Mouse (Mus musculus) C2C12 (cell line): Measurements from ENCODE around the gene Tubg2. TPM values are rescaled to one million over a fixed set of nuclear protein-coding genes. Genes with fewer than 3 reads are reported as not detected.

Source experiments
- H3K27me3 ChIP-seq: one replicate; pipeline ENCODE4 v1.6.1; 2011; ENCODE audit not compliant: control insufficient read depth, insufficient read depth, insufficient read length
- H3K36me3 ChIP-seq: one replicate; pipeline ENCODE4 v1.6.1; 2011; ENCODE audit not compliant: control insufficient read depth, insufficient read depth
- H3K4me3 ChIP-seq: one replicate; pipeline ENCODE4 v1.5.1; 2011; ENCODE audit warnings: mild to moderate bottlenecking, control low read depth; ENCODE audit not compliant: poor library complexity, insufficient read depth, severe bottlenecking
- H3K79me2 ChIP-seq: one replicate; pipeline ENCODE4 v1.6.1; 2011; ENCODE audit not compliant: control insufficient read depth, insufficient read depth
- H3K79me3 ChIP-seq: one replicate; pipeline ENCODE4 v1.6.1; 2011; ENCODE audit warnings: low read depth, control low read depth
- H3ac ChIP-seq: one replicate; pipeline ENCODE3; 2011; ENCODE audit warnings: low read depth; ENCODE audit not compliant: control insufficient read depth, insufficient read length
- CEBPB ChIP-seq: IDR thresholded peaks from one replicate; pipeline ENCODE4 v1.6.1; 2011; ENCODE audit warnings: low read depth, mild to moderate bottlenecking, control low read depth, moderate library complexity
- CTCF ChIP-seq: IDR thresholded peaks from one replicate; pipeline ENCODE4 v1.5.1; 2011; ENCODE audit not compliant: control insufficient read depth, insufficient read depth, insufficient read length
- FOSL1 ChIP-seq: IDR thresholded peaks from one replicate; pipeline ENCODE4 v1.8.0; 2011; ENCODE audit warnings: mild to moderate bottlenecking, low read length; ENCODE audit not compliant: poor library complexity, insufficient read depth, severe bottlenecking
- MAX ChIP-seq: IDR thresholded peaks from one replicate; pipeline ENCODE4 v1.6.1; 2011; ENCODE audit warnings: mild to moderate bottlenecking, control low read depth
- MYOD1 ChIP-seq: IDR thresholded peaks from one replicate; pipeline ENCODE4 v1.6.1; 2011; ENCODE audit warnings: low read depth; ENCODE audit not compliant: control insufficient read depth, insufficient read length
- MYOG ChIP-seq: IDR thresholded peaks from one replicate; pipeline ENCODE4 v1.6.1; 2011; ENCODE audit not compliant: control insufficient read depth, insufficient read length; ENCODE audit errors: extremely low read depth
- USF1 ChIP-seq: IDR thresholded peaks from one replicate; pipeline ENCODE4 v1.6.1; 2011; ENCODE audit warnings: low read depth, mild to moderate bottlenecking, control low read depth, moderate library complexity
- polyA plus RNA-seq: library from polyadenylated mRNA; unstranded; fragments of >200 nt; fragmentation: generic; extraction: Trizol; gene quantifications from one replicate; pipeline ENCODE4 v1.2.1, GENCODE M21; 2012; ENCODE audit warnings: missing spikeins

The Tubg2 gene
- polyA plus RNA-seq, 1 experiment, result 0.13 TPM

DNA sequence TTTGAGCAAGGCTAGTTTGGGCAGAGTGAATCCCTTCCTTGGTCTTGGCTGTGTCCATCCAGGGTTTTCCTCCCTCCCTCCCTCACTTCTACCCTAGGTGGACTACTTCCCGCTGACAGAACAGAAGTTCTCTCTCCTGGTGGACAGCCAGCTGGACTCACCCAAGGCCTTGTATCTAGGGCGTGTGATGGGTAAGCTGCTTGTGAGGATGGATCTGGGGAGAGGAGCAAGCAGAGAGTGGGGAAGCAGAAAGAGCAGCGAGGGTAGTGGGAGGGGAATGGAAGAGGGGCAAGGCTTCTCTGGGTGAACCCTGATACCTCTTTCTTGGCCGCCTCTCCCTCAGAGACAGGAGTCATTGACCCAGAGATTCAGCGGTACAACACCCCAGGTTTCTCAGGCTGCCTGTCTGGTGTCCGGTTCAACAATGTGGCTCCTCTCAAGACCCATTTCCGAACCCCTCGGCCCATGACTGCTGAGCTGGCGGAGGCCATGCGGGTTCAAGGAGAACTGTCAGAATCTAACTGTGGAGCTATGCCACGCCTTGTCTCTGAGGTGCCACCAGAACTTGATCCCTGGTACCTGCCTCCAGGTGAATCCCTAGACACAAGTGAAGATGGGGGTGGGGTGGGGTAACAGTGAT, 32.6 kb downstream of the Tubg2 start:
- TF ChIP-seq USF1, result no peak
- TF ChIP-seq MAX, result no peak
- TF ChIP-seq MYOD1, result no peak
- TF ChIP-seq CTCF, result no peak
- H3K79me2 ChIP-seq, result no peaks in the 10 kb centered on the region
- no peaks in the 10 kb centered on the region for H3K79me3 ChIP-seq
- H3K27me3 ChIP-seq, result no peaks in the 10 kb centered on the region
- H3K4me3 ChIP-seq, result no peak overlapping the region
- no peaks in the 10 kb centered on the region for H3K36me3 ChIP-seq
- no peak overlapping the region for H3ac ChIP-seq

DNA sequence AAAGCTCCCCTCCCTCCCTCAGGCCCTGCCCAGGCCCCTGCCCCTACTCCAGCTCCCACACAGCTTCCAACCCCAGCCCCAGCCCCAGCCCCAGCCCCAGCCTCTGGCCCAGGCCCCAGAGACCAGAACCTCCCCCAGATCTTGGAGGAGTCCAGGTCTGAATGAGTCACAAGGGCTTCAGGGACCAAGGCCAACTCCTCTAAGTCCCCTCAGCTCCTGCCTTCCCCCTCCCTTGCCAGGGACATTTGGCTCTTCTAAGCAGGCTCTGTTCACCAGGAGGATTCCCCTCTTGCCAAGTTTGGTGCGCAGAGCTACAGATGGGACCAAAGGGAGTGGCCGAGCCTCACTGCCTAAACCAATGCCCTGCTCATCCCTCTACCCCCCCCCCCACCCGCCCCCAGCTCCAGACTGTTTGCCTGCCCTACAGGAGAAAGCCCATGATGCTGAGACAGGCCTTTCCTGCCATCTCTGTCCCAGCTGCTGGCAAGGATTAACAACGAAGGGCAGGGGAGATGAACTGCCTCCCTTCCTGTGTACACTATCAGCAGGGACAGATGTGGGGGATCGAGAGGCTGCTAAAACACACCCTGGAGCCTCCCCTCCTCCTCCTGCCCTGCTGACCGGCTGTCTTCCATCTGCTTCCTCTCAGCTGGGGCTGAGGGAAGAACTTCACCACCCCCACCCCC, 33.9 kb downstream of the Tubg2 start:
- no peaks in the 10 kb centered on the region for H3K79me2 ChIP-seq
- no peaks in the 10 kb centered on the region for H3K27me3 ChIP-seq
- no peak for TF ChIP-seq FOSL1
- no peak for TF ChIP-seq CEBPB
- TF ChIP-seq MYOG, result no peak
- TF ChIP-seq CTCF, result no peak
- TF ChIP-seq MYOD1, result no peak
- TF ChIP-seq MAX, result no peak
- no peak for TF ChIP-seq USF1
- no peaks in the 10 kb centered on the region for H3K79me3 ChIP-seq
- no peak overlapping the region for H3ac ChIP-seq
- H3K36me3 ChIP-seq, result no peaks in the 10 kb centered on the region
- no peak overlapping the region for H3K4me3 ChIP-seq

DNA sequence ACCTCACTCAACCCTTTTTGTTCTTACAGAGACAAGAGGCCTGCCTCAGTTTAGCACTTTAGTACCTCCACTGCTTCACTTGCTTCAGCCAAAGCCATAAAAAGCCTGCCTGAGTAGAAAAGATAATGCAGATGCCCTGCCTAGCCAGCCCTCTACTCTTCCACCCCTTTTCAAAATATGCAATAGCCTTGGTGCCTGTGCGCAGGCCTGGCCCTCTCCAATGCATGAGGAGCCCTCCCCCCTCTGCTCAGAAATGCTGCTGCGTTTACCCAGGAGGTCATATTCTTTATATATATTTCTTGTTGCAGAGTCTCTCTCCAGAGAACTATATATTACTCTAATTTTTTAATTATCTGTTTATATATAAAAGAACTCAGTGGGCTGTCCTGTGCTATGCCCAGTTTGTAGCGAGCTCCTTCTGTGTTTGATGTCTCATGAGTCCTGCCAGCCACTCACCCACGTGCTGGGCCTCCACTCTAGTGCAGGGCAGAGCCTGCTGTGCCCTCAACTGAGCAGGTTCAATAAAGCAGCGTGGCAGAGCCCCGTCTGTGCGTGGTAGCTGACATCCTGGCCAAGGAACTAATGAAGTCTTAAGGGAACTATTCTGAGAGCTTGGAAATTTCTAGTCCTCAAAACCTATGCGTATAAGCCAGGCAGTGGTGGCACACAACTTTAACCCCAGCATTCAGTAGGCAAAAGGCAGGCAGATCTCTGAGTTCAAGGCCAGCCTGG, 34.6 kb downstream of the Tubg2 start:
- Histone ChIP-seq H3K79me2 (no peaks in the 10 kb centered on the region), H3K36me3 (no peaks in the 10 kb centered on the region), H3K27me3 (no peaks in the 10 kb centered on the region), H3K79me3 (no peaks in the 10 kb centered on the region), H3ac (no peak overlapping the region), H3K4me3 (no peak overlapping the region)
- TF ChIP-seq MYOD1 (no peak), USF1 (no peak), FOSL1 (no peak), MAX (no peak), MYOG (no peak), CTCF (no peak), CEBPB (no peak)

- Histone ChIP-seq H3K79me2 (no peaks in the 10 kb centered on the region), H3K4me3 (no peak overlapping the region), H3K79me3 (no peaks in the 10 kb centered on the region), H3ac (no peak overlapping the region), H3K27me3 (no peaks in the 10 kb centered on the region), H3K36me3 (no peaks in the 10 kb centered on the region)
- no peak for TF ChIP-seq CEBPB
Measured at GRCm38 (mm10) chr11:101190913-101191907, 35.5 kb downstream of the Tubg2 start.

GRCm38 (mm10) chr11:101191919-101192470, 36.3 kb downstream of the Tubg2 start:
- H3ac ChIP-seq, result no peak overlapping the region
- TF ChIP-seq CEBPB (no peak), CTCF (no peak), USF1 (no peak), MAX (no peak), FOSL1 (no peak), MYOG (no peak), MYOD1 (no peak)
- H3K79me3 ChIP-seq, result no peaks in the 10 kb centered on the region
- H3K27me3 ChIP-seq, result no peaks in the 10 kb centered on the region
- no peaks in the 10 kb centered on the region for H3K36me3 ChIP-seq
- H3K4me3 ChIP-seq, result no peak overlapping the region
- no peaks in the 10 kb centered on the region for H3K79me2 ChIP-seq
